Mouse (Mus musculus) heart, postnatal 0 days (tissue): ENCODE measurements around the gene Rhbdd2.

Source experiments
- CTCF ChIP-seq: IDR thresholded peaks from 2 replicates; pipeline ENCODE4 v1.5.1; 2016; ENCODE audit warnings: antibody characterized with exemption, control low read depth, low read depth
- EP300 ChIP-seq: IDR thresholded peaks from 2 replicates; pipeline ENCODE4 v1.6.1; 2016; ENCODE audit warnings: antibody characterized with exemption, low read depth

DNA sequence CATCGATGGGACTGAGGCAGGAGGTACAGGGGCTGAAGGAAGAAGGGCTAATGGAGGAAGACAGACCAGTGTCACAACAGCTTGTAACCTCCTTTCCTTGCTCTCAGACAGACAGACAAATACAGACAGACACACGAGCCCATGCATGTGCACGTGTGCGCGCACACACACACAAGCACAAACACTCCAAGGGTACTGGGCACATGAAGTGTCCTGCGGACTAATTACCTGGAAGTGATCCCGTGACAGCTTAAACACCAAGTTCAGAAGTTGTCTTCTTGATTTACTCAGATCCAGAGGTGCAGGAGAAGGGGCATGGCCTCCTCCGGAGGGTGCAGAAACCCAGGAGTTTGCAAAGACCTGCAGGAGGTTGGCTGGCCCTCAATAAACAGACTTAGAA, 46.7 kb upstream of the Rhbdd2 start:
- TF ChIP-seq CTCF, result no peak
- TF ChIP-seq EP300, result no peak
